Mouse (Mus musculus) embryonic fibroblast, embryonic 13.5 days (primary cell): ENCODE results near the gene Olfr1061.
"Not testable (repeated sequence)": the region's sequence is repeated elsewhere in the genome, so short reads cannot be mapped to it uniquely, and the experiment has no call there.

Experiments used
- CTCF ChIP-seq: IDR thresholded peaks from 2 replicates; pipeline ENCODE4 v1.5.1; 2011; ENCODE audit warnings: mild to moderate bottlenecking, control low read depth, low read length, moderate library complexity, borderline replicate concordance; ENCODE audit not compliant: insufficient read depth
- POLR2A ChIP-seq: IDR thresholded peaks from 2 replicates; pipeline ENCODE4 v1.6.1; 2011; ENCODE audit warnings: low read depth, mild to moderate bottlenecking, control low read depth, low read length, moderate library complexity

DNA sequence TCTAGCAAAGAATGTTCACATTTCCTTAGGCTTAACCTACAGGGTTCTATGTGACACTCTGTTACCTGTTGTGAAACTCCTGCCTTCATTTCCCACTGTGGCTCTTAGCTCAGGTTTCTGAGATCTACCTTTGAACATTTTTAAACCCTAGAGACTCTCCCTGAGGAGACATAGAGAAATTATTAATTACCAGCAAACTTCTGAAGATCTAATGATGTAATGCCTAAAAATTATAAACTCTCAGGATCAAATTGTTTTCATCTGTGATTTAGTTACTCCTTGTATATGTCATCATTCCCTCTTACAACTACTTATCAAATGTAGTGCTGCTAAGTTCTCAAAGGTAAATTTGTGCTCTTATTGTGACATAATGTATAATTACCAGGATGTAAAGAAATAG lies 25.4 kb downstream of the Olfr1061 start, which contains the start of gene Olfr1058:
- TF ChIP-seq POLR2A, CTCF: not testable (repeated sequence)
